Mouse (Mus musculus): ENCODE measurements around the gene Zfp968. TPM values are rescaled to one million over a fixed set of nuclear protein-coding genes. Genes with fewer than 3 reads are reported as not detected.
"Not testable (repeated sequence)": the region's sequence is repeated elsewhere in the genome, so short reads cannot be mapped to it uniquely, and the experiment has no call there.

The Zfp968 gene
- polyA plus RNA-seq (2012; rRNA removed), result 4.7 and 4.8 TPM in 2 replicates

GRCm38 (mm10) chr2:175372136-175372535 is at the start of gene Zfp968:
Gene Zfp968 (plus strand): TSS chr2:175372436.
- H3K27me3 ChIP-seq (ENCODE audit: control insufficient read depth, insufficient read depth, low read length); H3K4me1 ChIP-seq (ENCODE audit: control insufficient read depth, insufficient read depth, low read length); H3K27ac ChIP-seq (ENCODE audit: insufficient read depth, low read length); DNase-seq; H3K4me3 ChIP-seq (replicated peaks; ENCODE audit: insufficient read depth, low read depth, low read length): not testable (repeated sequence)
- WGBS, result no CpG with 5 or more reads among the region's 6 CpGs

GRCm38 (mm10) chr2:175338097-175338496 is 34.1 kb upstream of the Zfp968 start, which contains the start of gene Gm4631:
Gene Gm4631 (minus strand): TSS chr2:175338197.
- WGBS, result no CpG with 5 or more reads among the region's 8 CpGs
- H3K4me1 ChIP-seq (ENCODE audit: control insufficient read depth, insufficient read depth, low read length); H3K27ac ChIP-seq (ENCODE audit: insufficient read depth, low read length); H3K4me3 ChIP-seq (replicated peaks; ENCODE audit: insufficient read depth, low read depth, low read length); DNase-seq; H3K27me3 ChIP-seq (ENCODE audit: control insufficient read depth, insufficient read depth, low read length): not testable (repeated sequence)

Other genes with a start within 250 kb of the Zfp968 start
- gene Gm14399, start 230.4 kb upstream of the Zfp968 start, polyA plus RNA-seq (2012; rRNA removed), result 17.6 and 26.8 TPM in 2 replicates
- gene Gm14443, start 196.6 kb upstream of the Zfp968 start, polyA plus RNA-seq (2012; rRNA removed), result 3.9 and 4.0 TPM in 2 replicates
- gene Gm14391, start 165.5 kb upstream of the Zfp968 start, polyA plus RNA-seq (2012; rRNA removed), result 18.7 and 19.4 TPM in 2 replicates
- not detected in 2 replicates for gene Gm14440, start 97.3 kb upstream of the Zfp968 start, polyA plus RNA-seq (2012; rRNA removed)
- 30.2 and 31.9 TPM in 2 replicates for gene Gm4631, start 34.2 kb upstream of the Zfp968 start, polyA plus RNA-seq (2012; rRNA removed)
- gene Gm4724, start 63.4 kb downstream of the Zfp968 start, polyA plus RNA-seq (2012; rRNA removed), result 31.7 and 32.4 TPM in 2 replicates
- gene Zfp965, start 97.5 kb downstream of the Zfp968 start, polyA plus RNA-seq (2012; rRNA removed), result 4.1 and 4.4 TPM in 2 replicates